Mouse (Mus musculus): Measurements from ENCODE around the gene Zbtb20. TPM values are rescaled to one million over a fixed set of nuclear protein-coding genes. Genes with fewer than 3 reads are reported as not detected.

The Zbtb20 gene
- polyA plus RNA-seq, 1 experiment from 2014 or later: 27.9 TPM

GRCm38 (mm10) chr16:43393382-43393781 is 517.7 kb downstream of the Zbtb20 start:
- H3K4me3 ChIP-seq (ENCODE audit: low read depth, low read length): no peak overlapping the region
- no peaks in the 10 kb centered on the region for H3K36me3 ChIP-seq (ENCODE audit: insufficient read depth, low read length)
- no peaks in the 10 kb centered on the region for H3K27me3 ChIP-seq (replicated peaks; ENCODE audit: insufficient read depth, low read length)
- no peak overlapping the region for H3K27ac ChIP-seq (ENCODE audit: low read length)
- no peaks in the 10 kb centered on the region for H3K9me3 ChIP-seq (ENCODE audit: low read length)
- no peaks in the 10 kb centered on the region for H3K4me1 ChIP-seq (ENCODE audit: insufficient read depth, low read depth, low read length)
- H3K4me2 ChIP-seq (replicated peaks; ENCODE audit: low read depth, low read length): no peak overlapping the region
- DNase-seq (ENCODE audit: low spot score) (no peak), ATAC-seq (no peak)
- WGBS: 86% methylated on average over 4 of the region's 4 CpGs
- TF ChIP-seq CTCF (IDR thresholded peaks at IDR 0.05) (no peak), EP300 (IDR thresholded peaks at IDR 0.05) (no peak)
- no peak overlapping the region for H3K9ac ChIP-seq (replicated peaks; ENCODE audit: low read depth)

- H3K36me3 ChIP-seq (ENCODE audit: insufficient read depth, low read length): no peaks in the 10 kb centered on the region
- WGBS: 44% methylated on average over 9 of the region's 9 CpGs
- ATAC-seq (no peak), DNase-seq (ENCODE audit: low spot score) (no peak)
- H3K27ac ChIP-seq (ENCODE audit: low read length): no peak overlapping the region
- no peak overlapping the region for H3K9ac ChIP-seq (replicated peaks; ENCODE audit: low read depth)
- no peaks in the 10 kb centered on the region for H3K9me3 ChIP-seq (ENCODE audit: low read length)
- H3K4me1 ChIP-seq (ENCODE audit: insufficient read depth, low read depth, low read length): no peaks in the 10 kb centered on the region
- no peak overlapping the region for H3K4me2 ChIP-seq (replicated peaks; ENCODE audit: low read depth, low read length)
- no peaks in the 10 kb centered on the region for H3K27me3 ChIP-seq (replicated peaks; ENCODE audit: insufficient read depth, low read length)
- TF ChIP-seq CTCF (IDR thresholded peaks at IDR 0.05): no peak
- TF ChIP-seq EP300 (IDR thresholded peaks at IDR 0.05): no peak
- H3K4me3 ChIP-seq (ENCODE audit: low read depth, low read length): no peak overlapping the region
Observed at GRCm38 (mm10) chr16:43394013-43394568, 518.4 kb downstream of the Zbtb20 start.

GRCm38 (mm10) chr16:43394760-43395159 is 519.1 kb downstream of the Zbtb20 start:
- DNase-seq (ENCODE audit: low spot score): no peak
- no peak overlapping the region for H3K27ac ChIP-seq (ENCODE audit: low read length)

GRCm38 (mm10) chr16:43396849-43397628 is 521.4 kb downstream of the Zbtb20 start:
- Histone ChIP-seq H3K4me1 (ENCODE audit: insufficient read depth, low read depth, low read length) (no peaks in the 10 kb centered on the region), H3K4me2 (replicated peaks; ENCODE audit: low read depth, low read length) (no peak overlapping the region), H3K4me3 (ENCODE audit: low read depth, low read length) (no peak overlapping the region), H3K27me3 (replicated peaks; ENCODE audit: insufficient read depth, low read length) (no peaks in the 10 kb centered on the region), H3K27ac (ENCODE audit: low read length) (no peak overlapping the region), H3K9me3 (ENCODE audit: low read length) (no peaks in the 10 kb centered on the region), H3K9ac (replicated peaks; ENCODE audit: low read depth) (no peak overlapping the region), H3K36me3 (ENCODE audit: insufficient read depth, low read length) (no peaks in the 10 kb centered on the region)
- ATAC-seq (no peak), DNase-seq (ENCODE audit: low spot score) (no peak)
- 84% methylated on average over 11 of the region's 11 CpGs for WGBS
- TF ChIP-seq CTCF (IDR thresholded peaks at IDR 0.05) (no peak), EP300 (IDR thresholded peaks at IDR 0.05) (no peak)

More at GRCm38 (mm10) chr16:43394760-43395159, 519.1 kb downstream of the Zbtb20 start:
- Histone ChIP-seq H3K9ac (replicated peaks; ENCODE audit: low read depth) (no peak overlapping the region), H3K36me3 (ENCODE audit: insufficient read depth, low read length) (no peaks in the 10 kb centered on the region), H3K4me2 (replicated peaks; ENCODE audit: low read depth, low read length) (no peak overlapping the region), H3K9me3 (ENCODE audit: low read length) (no peaks in the 10 kb centered on the region), H3K4me1 (ENCODE audit: insufficient read depth, low read depth, low read length) (no peaks in the 10 kb centered on the region), H3K27me3 (replicated peaks; ENCODE audit: insufficient read depth, low read length) (no peaks in the 10 kb centered on the region), H3K4me3 (ENCODE audit: low read depth, low read length) (no peak overlapping the region)
- 84% methylated on average over 2 of the region's 2 CpGs for WGBS
- TF ChIP-seq EP300 (IDR thresholded peaks at IDR 0.05) (no peak), CTCF (IDR thresholded peaks at IDR 0.05) (peak; percentile 51)
- ATAC-seq: peak; percentile 25; the same call in 1 of the 2 replicates

- peak; percentile 47; the same call in 1 of the 2 replicates for ATAC-seq
- DNase-seq (ENCODE audit: low spot score): peak; percentile 51
- no peaks in the 10 kb centered on the region for H3K9me3 ChIP-seq (ENCODE audit: low read length)
- H3K9ac ChIP-seq (replicated peaks; ENCODE audit: low read depth): no peak overlapping the region
- no peak overlapping the region for H3K4me3 ChIP-seq (ENCODE audit: low read depth, low read length)
- TF ChIP-seq CTCF (IDR thresholded peaks at IDR 0.05) (no peak), EP300 (IDR thresholded peaks at IDR 0.05) (no peak)
- no peak overlapping the region for H3K27ac ChIP-seq (ENCODE audit: low read length)
- H3K36me3 ChIP-seq (ENCODE audit: insufficient read depth, low read length): no peaks in the 10 kb centered on the region
- H3K4me2 ChIP-seq (replicated peaks; ENCODE audit: low read depth, low read length): no peak overlapping the region
- no peaks in the 10 kb centered on the region for H3K27me3 ChIP-seq (replicated peaks; ENCODE audit: insufficient read depth, low read length)
- 49% methylated on average over 3 of the region's 3 CpGs for WGBS
- H3K4me1 ChIP-seq (ENCODE audit: insufficient read depth, low read depth, low read length): no peaks in the 10 kb centered on the region
Observed at GRCm38 (mm10) chr16:43397629-43398323, 522.1 kb downstream of the Zbtb20 start.

- Histone ChIP-seq H3K36me3 (ENCODE audit: insufficient read depth, low read length) (no peaks in the 10 kb centered on the region), H3K27me3 (replicated peaks; ENCODE audit: insufficient read depth, low read length) (no peaks in the 10 kb centered on the region), H3K27ac (ENCODE audit: low read length) (no peak overlapping the region), H3K9me3 (ENCODE audit: low read length) (no peaks in the 10 kb centered on the region), H3K4me1 (ENCODE audit: insufficient read depth, low read depth, low read length) (no peaks in the 10 kb centered on the region), H3K9ac (replicated peaks; ENCODE audit: low read depth) (no peak overlapping the region), H3K4me3 (ENCODE audit: low read depth, low read length) (no peak overlapping the region), H3K4me2 (replicated peaks; ENCODE audit: low read depth, low read length) (no peak overlapping the region)
- TF ChIP-seq CTCF (IDR thresholded peaks at IDR 0.05): no peak
- no peak for TF ChIP-seq EP300 (IDR thresholded peaks at IDR 0.05)
- DNase-seq (ENCODE audit: low spot score) (no peak), ATAC-seq (no peak)
Observed at GRCm38 (mm10) chr16:43399428-43399827, 523.7 kb downstream of the Zbtb20 start.
